Mouse (Mus musculus): ENCODE measurements around the gene Rims1. TPM values are rescaled to one million over a fixed set of nuclear protein-coding genes. Genes with fewer than 3 reads are reported as not detected.

Rims1 gene
- polyA plus RNA-seq, 1 experiment from 2014 or later = 10.3 TPM

DNA sequence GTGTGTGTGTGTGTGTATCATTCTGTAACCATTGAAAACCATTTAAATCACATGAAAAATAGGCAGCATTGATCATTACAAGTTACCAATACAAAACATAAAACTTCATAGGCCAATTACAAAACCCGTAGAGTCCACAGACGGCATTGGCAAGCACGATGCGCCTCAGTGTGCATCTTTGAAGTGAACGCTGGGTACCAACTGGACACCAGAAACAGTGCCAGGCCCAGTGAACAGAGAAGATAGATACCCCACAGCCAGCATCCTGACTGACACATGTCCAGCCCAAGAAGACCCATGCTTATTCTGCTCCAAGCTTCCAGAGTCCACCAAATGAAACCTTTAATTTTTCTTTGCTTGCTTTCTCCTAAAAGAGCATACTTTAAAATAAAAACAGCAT, 18.2 kb downstream of the Rims1 start:
- H3K4me2 ChIP-seq (ENCODE audit: low read length) = no peak overlapping the region
- H3K36me3 ChIP-seq (ENCODE audit: control insufficient read depth, insufficient read depth) = no peaks in the 10 kb centered on the region
- H3K27me3 ChIP-seq (replicated peaks; ENCODE audit: control insufficient read depth, insufficient read depth, low read length) = no peaks in the 10 kb centered on the region
- H3K9ac ChIP-seq (replicated peaks; ENCODE audit: low read depth, low read length) = no peak overlapping the region
- no peak overlapping the region for H3K27ac ChIP-seq (ENCODE audit: low read length)
- ATAC-seq = no peak
- H3K9me3 ChIP-seq (ENCODE audit: control insufficient read depth, low read length) = no peaks in the 10 kb centered on the region
- 97% methylated on average over 5 of the region's 5 CpGs for WGBS
- peaks cover 4% of the 10 kb centered on the region for H3K4me1 ChIP-seq (replicated peaks; ENCODE audit: control insufficient read depth, insufficient read depth, low read length)
- H3K4me3 ChIP-seq (replicated peaks; ENCODE audit: low read length) = no peak overlapping the region

- Histone ChIP-seq H3K36me3 (ENCODE audit: control insufficient read depth, insufficient read depth) (no peaks in the 10 kb centered on the region), H3K4me1 (replicated peaks; ENCODE audit: control insufficient read depth, insufficient read depth, low read length) (0 out of 2 replicates have a peak, but pooled peaks cover 2% of the 10 kb centered on the region), H3K4me3 (replicated peaks; ENCODE audit: low read length) (no peak overlapping the region), H3K4me2 (ENCODE audit: low read length) (no peak overlapping the region), H3K27me3 (replicated peaks; ENCODE audit: control insufficient read depth, insufficient read depth, low read length) (no peaks in the 10 kb centered on the region), H3K9me3 (ENCODE audit: control insufficient read depth, low read length) (no peaks in the 10 kb centered on the region), H3K9ac (replicated peaks; ENCODE audit: low read depth, low read length) (no peak overlapping the region), H3K27ac (ENCODE audit: low read length) (no peak overlapping the region)
- ATAC-seq = no peak; the same call in 1 of the 2 replicates
- 22% methylated on average over 7 of the region's 7 CpGs for WGBS
These were observed 35.1 kb downstream of the Rims1 start for GRCm38 (mm10) chr1:22770530-22771254.

DNA sequence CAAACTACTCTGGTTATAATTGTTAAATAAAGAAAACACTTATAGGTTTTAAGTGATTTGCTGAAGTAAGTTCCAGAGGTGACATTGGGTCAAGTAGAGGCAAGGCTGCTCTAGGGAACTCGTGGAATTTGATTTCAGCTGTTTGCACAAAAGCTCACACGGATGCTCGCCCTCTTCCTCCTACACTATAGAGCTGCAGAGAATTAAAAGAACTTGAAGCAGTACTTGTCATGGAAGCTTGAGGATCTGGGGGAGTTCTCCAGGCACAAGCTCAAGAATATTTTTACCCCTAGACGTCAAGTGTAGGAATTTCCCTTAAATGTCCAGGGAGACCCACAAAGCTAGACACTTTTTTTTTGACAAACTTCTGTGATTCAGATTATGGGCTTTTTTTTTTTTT, 42.4 kb downstream of the Rims1 start:
- Histone ChIP-seq H3K4me2 (ENCODE audit: low read length) (no peak overlapping the region), H3K9ac (replicated peaks; ENCODE audit: low read depth, low read length) (no peak overlapping the region), H3K9me3 (ENCODE audit: control insufficient read depth, low read length) (no peaks in the 10 kb centered on the region), H3K4me3 (replicated peaks; ENCODE audit: low read length) (no peak overlapping the region), H3K27me3 (replicated peaks; ENCODE audit: control insufficient read depth, insufficient read depth, low read length) (no peaks in the 10 kb centered on the region), H3K36me3 (ENCODE audit: control insufficient read depth, insufficient read depth) (no peaks in the 10 kb centered on the region), H3K4me1 (replicated peaks; ENCODE audit: control insufficient read depth, insufficient read depth, low read length) (no peaks in the 10 kb centered on the region), H3K27ac (ENCODE audit: low read length) (no peak overlapping the region)
- WGBS = 92% methylated on average over 4 of the region's 4 CpGs
- no peak for ATAC-seq

DNA sequence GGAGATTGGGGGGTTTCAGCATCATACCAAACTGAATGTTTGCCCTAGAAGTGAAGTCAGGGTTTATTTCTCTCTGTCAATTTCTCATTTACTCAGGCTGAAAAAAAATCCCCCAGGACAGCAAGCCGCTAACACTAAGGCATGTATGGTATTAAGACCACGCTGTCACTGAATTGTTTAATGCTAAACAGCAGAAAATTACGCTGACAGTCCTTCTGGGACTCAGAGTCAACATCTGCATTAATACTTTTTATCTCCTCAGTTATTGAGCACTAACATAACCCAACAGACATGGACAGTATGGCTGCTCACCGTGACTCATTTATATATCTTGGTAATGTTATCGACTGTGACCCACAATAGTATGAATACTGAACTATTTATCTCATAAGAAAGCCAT, 43.0 kb downstream of the Rims1 start:
- Histone ChIP-seq H3K27me3 (replicated peaks; ENCODE audit: control insufficient read depth, insufficient read depth, low read length) (no peaks in the 10 kb centered on the region), H3K4me1 (replicated peaks; ENCODE audit: control insufficient read depth, insufficient read depth, low read length) (no peaks in the 10 kb centered on the region), H3K9me3 (ENCODE audit: control insufficient read depth, low read length) (no peaks in the 10 kb centered on the region), H3K4me2 (ENCODE audit: low read length) (no peak overlapping the region), H3K27ac (ENCODE audit: low read length) (no peak overlapping the region), H3K9ac (replicated peaks; ENCODE audit: low read depth, low read length) (no peak overlapping the region), H3K4me3 (replicated peaks; ENCODE audit: low read length) (no peak overlapping the region), H3K36me3 (ENCODE audit: control insufficient read depth, insufficient read depth) (no peaks in the 10 kb centered on the region)
- ATAC-seq = no peak
- 88% methylated on average over 5 of the region's 5 CpGs for WGBS

- Histone ChIP-seq H3K4me3 (replicated peaks; ENCODE audit: low read length) (no peak overlapping the region), H3K27ac (ENCODE audit: low read length) (no peak overlapping the region), H3K4me1 (replicated peaks; ENCODE audit: control insufficient read depth, insufficient read depth, low read length) (no peaks in the 10 kb centered on the region), H3K4me2 (ENCODE audit: low read length) (no peak overlapping the region), H3K36me3 (ENCODE audit: control insufficient read depth, insufficient read depth) (no peaks in the 10 kb centered on the region), H3K27me3 (replicated peaks; ENCODE audit: control insufficient read depth, insufficient read depth, low read length) (no peaks in the 10 kb centered on the region), H3K9ac (replicated peaks; ENCODE audit: low read depth, low read length) (no peak overlapping the region), H3K9me3 (ENCODE audit: control insufficient read depth, low read length) (no peaks in the 10 kb centered on the region)
- no peak for ATAC-seq
- 89% methylated on average over 2 of the region's 2 CpGs for WGBS
These were observed 55.3 kb downstream of the Rims1 start for GRCm38 (mm10) chr1:22750536-22750935.

- H3K27ac ChIP-seq (ENCODE audit: low read length) = no peak overlapping the region
- no peak overlapping the region for H3K4me2 ChIP-seq (ENCODE audit: low read length)
- no peaks in the 10 kb centered on the region for H3K27me3 ChIP-seq (replicated peaks; ENCODE audit: control insufficient read depth, insufficient read depth, low read length)
- H3K36me3 ChIP-seq (ENCODE audit: control insufficient read depth, insufficient read depth) = no peaks in the 10 kb centered on the region
- no peaks in the 10 kb centered on the region for H3K4me1 ChIP-seq (replicated peaks; ENCODE audit: control insufficient read depth, insufficient read depth, low read length)
- no peaks in the 10 kb centered on the region for H3K9me3 ChIP-seq (ENCODE audit: control insufficient read depth, low read length)
- ATAC-seq = peak; percentile 58; the same call in 1 of the 2 replicates
- WGBS = 89% methylated on average over 5 of the region's 5 CpGs
- H3K9ac ChIP-seq (replicated peaks; ENCODE audit: low read depth, low read length) = no peak overlapping the region
- no peak overlapping the region for H3K4me3 ChIP-seq (replicated peaks; ENCODE audit: low read length)
These were observed 61.1 kb downstream of the Rims1 start for GRCm38 (mm10) chr1:22744655-22745054.

GRCm38 (mm10) chr1:22737491-22737890, 68.3 kb downstream of the Rims1 start:
- Histone ChIP-seq H3K4me2 (ENCODE audit: low read length) (no peak overlapping the region), H3K9me3 (ENCODE audit: control insufficient read depth, low read length) (no peaks in the 10 kb centered on the region), H3K9ac (replicated peaks; ENCODE audit: low read depth, low read length) (no peak overlapping the region), H3K4me3 (replicated peaks; ENCODE audit: low read length) (no peak overlapping the region), H3K27ac (ENCODE audit: low read length) (no peak overlapping the region), H3K4me1 (replicated peaks; ENCODE audit: control insufficient read depth, insufficient read depth, low read length) (no peaks in the 10 kb centered on the region), H3K27me3 (replicated peaks; ENCODE audit: control insufficient read depth, insufficient read depth, low read length) (no peaks in the 10 kb centered on the region), H3K36me3 (ENCODE audit: control insufficient read depth, insufficient read depth) (no peaks in the 10 kb centered on the region)
- 77% methylated on average over 6 of the region's 6 CpGs for WGBS
- ATAC-seq = no peak

- no peaks in the 10 kb centered on the region for H3K4me1 ChIP-seq (replicated peaks; ENCODE audit: control insufficient read depth, insufficient read depth, low read length)
- H3K4me2 ChIP-seq (ENCODE audit: low read length) = no peak overlapping the region
These were observed 71.4 kb downstream of the Rims1 start for GRCm38 (mm10) chr1:22734429-22734828.

DNA sequence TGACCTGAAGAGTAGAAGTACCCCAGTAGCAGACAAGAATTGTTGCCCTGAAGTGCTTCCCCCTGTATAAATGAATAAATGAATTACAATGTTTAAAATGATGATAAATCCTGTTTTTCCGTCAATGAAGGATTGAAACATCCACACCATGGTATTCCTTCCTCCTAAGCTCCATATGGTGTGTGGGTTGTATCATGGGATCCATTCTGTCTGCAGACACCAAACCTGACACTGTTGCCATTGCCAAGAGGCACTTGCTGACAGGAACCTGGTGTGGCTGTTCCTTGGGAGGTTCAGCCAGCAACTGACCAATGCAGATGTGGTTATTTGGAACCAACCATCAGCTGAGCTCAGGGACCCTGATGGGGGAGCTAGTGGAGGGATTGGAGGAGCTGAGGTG, 72.5 kb downstream of the Rims1 start:
- Histone ChIP-seq H3K36me3 (ENCODE audit: control insufficient read depth, insufficient read depth) (no peaks in the 10 kb centered on the region), H3K9me3 (ENCODE audit: control insufficient read depth, low read length) (no peaks in the 10 kb centered on the region), H3K27ac (ENCODE audit: low read length) (no peak overlapping the region), H3K4me3 (replicated peaks; ENCODE audit: low read length) (no peak overlapping the region), H3K9ac (replicated peaks; ENCODE audit: low read depth, low read length) (no peak overlapping the region), H3K4me1 (replicated peaks; ENCODE audit: control insufficient read depth, insufficient read depth, low read length) (no peaks in the 10 kb centered on the region), H3K4me2 (ENCODE audit: low read length) (no peak overlapping the region), H3K27me3 (replicated peaks; ENCODE audit: control insufficient read depth, insufficient read depth, low read length) (no peaks in the 10 kb centered on the region)
- no peak for ATAC-seq
- WGBS = 91% methylated on average over 1 of the region's 1 CpGs

More at GRCm38 (mm10) chr1:22734429-22734828, 71.4 kb downstream of the Rims1 start:
- Histone ChIP-seq H3K9ac (replicated peaks; ENCODE audit: low read depth, low read length) (no peak overlapping the region), H3K36me3 (ENCODE audit: control insufficient read depth, insufficient read depth) (no peaks in the 10 kb centered on the region), H3K9me3 (ENCODE audit: control insufficient read depth, low read length) (no peaks in the 10 kb centered on the region), H3K4me3 (replicated peaks; ENCODE audit: low read length) (no peak overlapping the region), H3K27ac (ENCODE audit: low read length) (no peak overlapping the region), H3K27me3 (replicated peaks; ENCODE audit: control insufficient read depth, insufficient read depth, low read length) (no peaks in the 10 kb centered on the region)
- 91% methylated on average over 2 of the region's 2 CpGs for WGBS
- ATAC-seq = no peak

GRCm38 (mm10) chr1:22728207-22728606, 77.6 kb downstream of the Rims1 start:
- Histone ChIP-seq H3K4me2 (ENCODE audit: low read length) (no peak overlapping the region), H3K9me3 (ENCODE audit: control insufficient read depth, low read length) (no peaks in the 10 kb centered on the region), H3K4me1 (replicated peaks; ENCODE audit: control insufficient read depth, insufficient read depth, low read length) (no peaks in the 10 kb centered on the region), H3K4me3 (replicated peaks; ENCODE audit: low read length) (no peak overlapping the region), H3K9ac (replicated peaks; ENCODE audit: low read depth, low read length) (no peak overlapping the region), H3K36me3 (ENCODE audit: control insufficient read depth, insufficient read depth) (no peaks in the 10 kb centered on the region), H3K27ac (ENCODE audit: low read length) (no peak overlapping the region), H3K27me3 (replicated peaks; ENCODE audit: control insufficient read depth, insufficient read depth, low read length) (no peaks in the 10 kb centered on the region)
- ATAC-seq = no peak
- WGBS = 89% methylated on average over 4 of the region's 4 CpGs
